Mouse (Mus musculus) megakaryocyte, embryonic 14.5 days (primary cell): ENCODE results near the gene Csrnp1.

Experiments
- FLI1 ChIP-seq: IDR thresholded peaks from 2 replicates; pipeline ENCODE4 v1.6.1; 2012; ENCODE audit warnings: low read length, inconsistent platforms, mixed read lengths
- GATA1 ChIP-seq: IDR thresholded peaks from 3 replicates; pipeline ENCODE4 v1.6.1; 2012; ENCODE audit warnings: mixed read lengths, low read length, inconsistent platforms, borderline replicate concordance

GRCm38 (mm10) chr9:119943326-119943725, 41.1 kb downstream of the Csrnp1 start:
- no peak for TF ChIP-seq GATA1
- TF ChIP-seq FLI1: no peak
